Mouse (Mus musculus) testis, adult 2 months (tissue): ENCODE measurements around the gene Nme8.

ENCODE experiments used
- CTCF ChIP-seq: fragments of 200-500 bp; IDR thresholded peaks from 2 replicates; pipeline ENCODE4 v1.5.1; 2012; ENCODE audit warnings: low read depth, mild to moderate bottlenecking, inconsistent platforms, low read length, moderate library complexity; ENCODE audit not compliant: control insufficient read depth, insufficient read depth, insufficient replicate concordance
- POLR2A ChIP-seq: fragments of 200-500 bp; IDR thresholded peaks from 2 replicates; pipeline ENCODE4 v1.6.1; 2012; ENCODE audit warnings: low read depth, mild to moderate bottlenecking, inconsistent platforms, low read length, moderate library complexity; ENCODE audit not compliant: control insufficient read depth

- TF ChIP-seq POLR2A = no peak
- no peak for TF ChIP-seq CTCF
Observed at GRCm38 (mm10) chr13:19697790-19698189, at the start of gene Nme8.
